Mouse (Mus musculus) cerebellum, postnatal 10 days (tissue): ENCODE measurements around the gene Bpifa5.
A peak's percentile ranks its signal among the peaks of the same experiment; 100 is the strongest.

Source experiments
- DNase-seq, 2 experiments: peaks; one replicate each; pipeline ENCODE4 v3.0.0; 2021; ENCODE audit warnings: mixed read lengths in 2 of 2

Bpifa5 gene

GRCm38 (mm10) chr2:154209112-154209511 lies 46.7 kb downstream of the Bpifa5 start:
- peak; percentile 54 to 69 for DNase-seq

GRCm38 (mm10) chr2:154211121-154211520 lies 48.7 kb downstream of the Bpifa5 start:
- DNase-seq, result no peak

- DNase-seq, result no peak
Measured at GRCm38 (mm10) chr2:154211881-154212280, 49.5 kb downstream of the Bpifa5 start.

GRCm38 (mm10) chr2:154215191-154215590 lies 52.8 kb downstream of the Bpifa5 start:
- peak; percentile 93 to 95 for DNase-seq
